Mouse (Mus musculus) WW6 (cell line): Measurements from ENCODE around the gene Ackr3.

Experiments used
- DNase-seq: peaks from one replicate; pipeline ENCODE4 v3.0.0-alpha.2; 2013; ENCODE audit warnings: low read depth, low spot score

Gene Ackr3

GRCm38 (mm10) chr1:90204821-90205220 lies 1.0 kb downstream of the Ackr3 start:
- DNase-seq, result no peak

GRCm38 (mm10) chr1:90205223-90205622 lies 1.4 kb downstream of the Ackr3 start:
- no peak for DNase-seq

- no peak for DNase-seq
These were observed 2.9 kb downstream of the Ackr3 start for GRCm38 (mm10) chr1:90206684-90207083.

GRCm38 (mm10) chr1:90207279-90207678 lies 3.5 kb downstream of the Ackr3 start:
- DNase-seq, result no peak

GRCm38 (mm10) chr1:90207739-90208502 lies 4.1 kb downstream of the Ackr3 start:
- DNase-seq, result no peak

- no peak for DNase-seq
These were observed 4.7 kb downstream of the Ackr3 start for GRCm38 (mm10) chr1:90208503-90208860.

- no peak for DNase-seq
These were observed 5.3 kb downstream of the Ackr3 start for GRCm38 (mm10) chr1:90209069-90209468.

- DNase-seq, result no peak
These were observed 6.0 kb downstream of the Ackr3 start for GRCm38 (mm10) chr1:90209741-90210140.

GRCm38 (mm10) chr1:90210346-90210745 lies 6.6 kb downstream of the Ackr3 start:
- no peak for DNase-seq

GRCm38 (mm10) chr1:90210761-90211160 lies 7.0 kb downstream of the Ackr3 start:
- DNase-seq, result no peak

GRCm38 (mm10) chr1:90212376-90212775 lies 8.6 kb downstream of the Ackr3 start:
- DNase-seq, result no peak

- no peak for DNase-seq
These were observed 9.1 kb downstream of the Ackr3 start for GRCm38 (mm10) chr1:90212901-90213300.

- no peak for DNase-seq
These were observed 10.2 kb downstream of the Ackr3 start for GRCm38 (mm10) chr1:90214021-90214420.

GRCm38 (mm10) chr1:90214926-90215325 lies 11.1 kb downstream of the Ackr3 start:
- DNase-seq, result no peak

GRCm38 (mm10) chr1:90215881-90216280 lies 12.1 kb downstream of the Ackr3 start:
- no peak for DNase-seq

GRCm38 (mm10) chr1:90216395-90216794 lies 12.6 kb downstream of the Ackr3 start:
- DNase-seq, result no peak

GRCm38 (mm10) chr1:90220280-90220679 lies 16.5 kb downstream of the Ackr3 start:
- no peak for DNase-seq

- DNase-seq, result no peak
These were observed 17.1 kb downstream of the Ackr3 start for GRCm38 (mm10) chr1:90220844-90221243.

- DNase-seq, result no peak
These were observed 18.1 kb downstream of the Ackr3 start for GRCm38 (mm10) chr1:90221811-90222361.

GRCm38 (mm10) chr1:90222427-90222901 lies 18.7 kb downstream of the Ackr3 start:
- DNase-seq, result no peak

- DNase-seq, result no peak
These were observed 19.2 kb downstream of the Ackr3 start for GRCm38 (mm10) chr1:90223006-90223405.

GRCm38 (mm10) chr1:90225603-90226254 lies 21.9 kb downstream of the Ackr3 start:
- no peak for DNase-seq
